Mouse (Mus musculus) testis, adult 2 months (tissue): ENCODE measurements around the gene Rab36.

Experiments
- CTCF ChIP-seq: fragments of 200-500 bp; IDR thresholded peaks from 2 replicates; pipeline ENCODE4 v1.5.1; 2012; ENCODE audit warnings: low read depth, mild to moderate bottlenecking, inconsistent platforms, low read length, moderate library complexity; ENCODE audit not compliant: control insufficient read depth, insufficient read depth, insufficient replicate concordance
- POLR2A ChIP-seq: fragments of 200-500 bp; IDR thresholded peaks from 2 replicates; pipeline ENCODE4 v1.6.1; 2012; ENCODE audit warnings: low read depth, mild to moderate bottlenecking, inconsistent platforms, low read length, moderate library complexity; ENCODE audit not compliant: control insufficient read depth

DNA sequence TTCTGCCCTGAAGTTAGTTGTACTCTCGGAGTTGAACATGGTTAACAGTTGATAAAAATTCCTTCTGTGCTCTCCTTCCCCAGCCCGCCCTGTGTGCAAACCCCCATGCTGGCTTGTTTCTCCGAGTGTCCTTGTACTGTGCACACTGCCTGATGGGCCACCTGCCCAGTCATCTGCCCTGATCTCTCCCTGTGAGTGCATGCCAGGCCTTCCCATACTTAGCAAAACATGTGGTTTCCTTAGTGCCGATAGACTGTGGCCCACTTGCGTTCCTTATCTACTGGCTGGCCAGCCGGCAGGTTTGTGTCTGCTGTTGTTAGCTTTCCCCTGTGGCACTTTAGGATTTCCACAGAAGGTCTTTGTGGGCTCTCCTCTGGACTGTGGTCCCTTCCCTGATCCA is 17.3 kb downstream of the Rab36 start:
- TF ChIP-seq POLR2A: no peak
- TF ChIP-seq CTCF: no peak
